Mouse (Mus musculus) neural tube, embryonic 11.5 days (tissue): ENCODE results near the gene Gm49383. TPM values are rescaled to one million over a fixed set of nuclear protein-coding genes. Genes with fewer than 3 reads are reported as not detected.
A peak's percentile ranks its signal among the peaks of the same experiment; 100 is the strongest.
"Not testable (repeated sequence)": the region's sequence is repeated elsewhere in the genome, so short reads cannot be mapped to it uniquely, and the experiment has no call there.

ENCODE experiments used
- ATAC-seq: fragments of 200-750 bp; cut with Nextera tagmentation; 2 replicates; pipeline ENCODE4 v1.8.0; 2017; ENCODE audit warnings: moderate number of reproducible peaks, mild to moderate bottlenecking, moderate TSS enrichment, moderate library complexity; ENCODE audit not compliant: insufficient read depth, low FRiP score, low TSS enrichment
- DNase-seq: peaks from one replicate; pipeline ENCODE4 v3.0.0-alpha.2; 2015; ENCODE audit warnings: low spot score
- H3K27ac ChIP-seq: fragments of 300-500 bp; sonication (generic); 2 replicates; pipeline ENCODE4 v1.5.1; 2014; ENCODE audit warnings: low read depth, mild to moderate bottlenecking, low read length
- H3K27me3 ChIP-seq: fragments of 300-500 bp; sonication (generic); 2 replicates; pipeline ENCODE4 v1.6.1; 2014; ENCODE audit warnings: mild to moderate bottlenecking, low read length, mixed read lengths; ENCODE audit not compliant: control insufficient read depth, insufficient read depth
- H3K36me3 ChIP-seq: fragments of 300-500 bp; sonication (generic); 2 replicates; pipeline ENCODE4 v1.6.1; 2014; ENCODE audit warnings: mild to moderate bottlenecking, low read length, moderate library complexity, mixed read lengths; ENCODE audit not compliant: control insufficient read depth, insufficient read depth
- H3K4me1 ChIP-seq: fragments of 300-500 bp; sonication (generic); 2 replicates; pipeline ENCODE4 v1.6.1; 2014; ENCODE audit warnings: low read length, mixed read lengths; ENCODE audit not compliant: control insufficient read depth, insufficient read depth
- H3K4me2 ChIP-seq: fragments of 300-500 bp; sonication (generic); 2 replicates; pipeline ENCODE4 v1.6.1; 2014; ENCODE audit warnings: low read depth, mild to moderate bottlenecking, moderate library complexity
- H3K4me3 ChIP-seq: fragments of 300-500 bp; sonication (generic); 2 replicates; pipeline ENCODE4 v1.5.1; 2014; ENCODE audit warnings: low read depth, low read length
- H3K9ac ChIP-seq: fragments of 300-500 bp; sonication (generic); 2 replicates; pipeline ENCODE4 v1.6.1; 2014; ENCODE audit warnings: mild to moderate bottlenecking, low read length
- H3K9me3 ChIP-seq: fragments of 300-500 bp; sonication (generic); 2 replicates; pipeline ENCODE4 v1.6.1; 2016; ENCODE audit warnings: low read length; ENCODE audit not compliant: control insufficient read depth
- WGBS: fragments of 180-500 bp; shearing (Covaris S2); extraction: QIAGEN DNeasy Blood & Tissue Kit; methylation state at CpG from one replicate; pipeline ENCODE4 v1.1.7; 2014; 5-methylcytosine and 5-hydroxymethylcytosine counted together
- polyA plus RNA-seq: library from polyadenylated mRNA; unstranded; fragments of >200 nt; fragmentation: Nextera tagmentation; extraction: Ambion mirVana; gene quantifications from 2 replicates; pipeline ENCODE4 v1.2.1, GENCODE M21; 2014

Gm49383 gene
- polyA plus RNA-seq, 1 experiment from 2014 or later = 36.3 TPM

DNA sequence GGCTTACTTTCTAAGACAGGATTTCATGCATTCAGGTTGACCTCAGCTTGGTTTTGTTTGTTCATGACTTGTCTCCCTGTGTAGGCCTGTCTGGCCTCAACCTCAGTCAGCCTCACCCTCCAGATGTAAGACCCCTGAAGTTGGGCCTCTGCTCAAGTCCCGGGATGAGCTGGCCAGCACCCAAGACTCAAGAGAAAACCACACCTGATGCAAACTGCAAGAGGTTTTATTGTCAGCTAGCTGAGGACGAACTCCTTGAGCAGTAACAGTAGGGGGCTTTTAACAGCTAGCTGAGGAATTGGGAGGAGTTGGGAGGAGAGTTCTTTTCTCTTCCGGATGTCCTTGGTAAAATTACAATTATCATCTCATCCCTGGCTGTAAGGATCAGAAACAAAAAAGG is 19.4 kb downstream of the Gm49383 start:
- Histone ChIP-seq H3K9ac (no peak overlapping the region), H3K4me2 (no peak overlapping the region), H3K36me3 (peaks cover 2% of the 10 kb centered on the region), H3K27me3 (no peaks in the 10 kb centered on the region), H3K4me3 (no peak overlapping the region), H3K4me1 (no peaks in the 10 kb centered on the region), H3K27ac (no peak overlapping the region), H3K9me3 (no peaks in the 10 kb centered on the region)
- 83% methylated on average over 3 of the region's 3 CpGs for WGBS
- DNase-seq (no peak), ATAC-seq (no peak)

GRCm38 (mm10) chr12:69175975-69176374 is 20.9 kb downstream of the Gm49383 start:
- 90% methylated on average over 3 of the region's 3 CpGs for WGBS

DNA sequence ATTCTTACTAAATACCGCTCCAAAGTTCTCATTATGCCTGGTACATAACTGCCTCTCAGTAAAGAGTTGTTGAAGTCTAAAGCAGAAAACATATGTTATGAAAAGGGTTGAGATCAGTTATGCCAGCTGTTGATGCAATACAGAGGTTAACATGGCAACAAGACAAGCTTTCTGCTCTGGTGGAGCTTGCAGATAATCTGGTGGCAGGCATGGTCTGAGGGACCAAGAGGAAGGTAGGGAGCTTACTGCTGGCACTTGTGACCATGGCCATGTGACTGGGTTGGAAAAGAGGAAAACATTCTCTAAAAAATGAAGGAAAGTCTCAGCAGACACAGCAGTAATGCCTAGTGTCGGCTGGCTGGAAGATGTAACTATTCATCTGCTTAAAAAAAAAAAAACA is 25.6 kb downstream of the Gm49383 start:
- 94% methylated on average over 2 of the region's 2 CpGs for WGBS
- ATAC-seq = no peak
- H3K27me3 ChIP-seq = no peaks in the 10 kb centered on the region
- H3K4me1 ChIP-seq = no peaks in the 10 kb centered on the region
- no peak overlapping the region for H3K4me3 ChIP-seq
- H3K9me3 ChIP-seq = no peaks in the 10 kb centered on the region
- H3K36me3 ChIP-seq = no peaks in the 10 kb centered on the region; the same call in 1 of the 2 replicates
- H3K4me2 ChIP-seq = no peak overlapping the region
- H3K27ac ChIP-seq = no peak overlapping the region
- H3K9ac ChIP-seq = no peak overlapping the region
- no peak for DNase-seq

More at GRCm38 (mm10) chr12:69175975-69176374, 20.9 kb downstream of the Gm49383 start:
- H3K27me3 ChIP-seq = no peaks in the 10 kb centered on the region
- H3K27ac ChIP-seq = no peak overlapping the region
- DNase-seq = no peak
- peaks cover 2% of the 10 kb centered on the region for H3K36me3 ChIP-seq
- no peaks in the 10 kb centered on the region for H3K9me3 ChIP-seq
- no peak overlapping the region for H3K4me2 ChIP-seq
- no peak for ATAC-seq
- H3K4me3 ChIP-seq = no peak overlapping the region
- no peak overlapping the region for H3K9ac ChIP-seq
- no peaks in the 10 kb centered on the region for H3K4me1 ChIP-seq

- under 1% methylated on average over 40 of the region's 40 CpGs for WGBS
- H3K27ac ChIP-seq = no peak within 1 kb of the TSS
Measured at GRCm38 (mm10) chr12:69168461-69169106, 28.3 kb downstream of the Gm49383 start, which contains the start of gene Lrr1. Gene Lrr1, plus strand, starts transcription at chr12:69168814.

DNA sequence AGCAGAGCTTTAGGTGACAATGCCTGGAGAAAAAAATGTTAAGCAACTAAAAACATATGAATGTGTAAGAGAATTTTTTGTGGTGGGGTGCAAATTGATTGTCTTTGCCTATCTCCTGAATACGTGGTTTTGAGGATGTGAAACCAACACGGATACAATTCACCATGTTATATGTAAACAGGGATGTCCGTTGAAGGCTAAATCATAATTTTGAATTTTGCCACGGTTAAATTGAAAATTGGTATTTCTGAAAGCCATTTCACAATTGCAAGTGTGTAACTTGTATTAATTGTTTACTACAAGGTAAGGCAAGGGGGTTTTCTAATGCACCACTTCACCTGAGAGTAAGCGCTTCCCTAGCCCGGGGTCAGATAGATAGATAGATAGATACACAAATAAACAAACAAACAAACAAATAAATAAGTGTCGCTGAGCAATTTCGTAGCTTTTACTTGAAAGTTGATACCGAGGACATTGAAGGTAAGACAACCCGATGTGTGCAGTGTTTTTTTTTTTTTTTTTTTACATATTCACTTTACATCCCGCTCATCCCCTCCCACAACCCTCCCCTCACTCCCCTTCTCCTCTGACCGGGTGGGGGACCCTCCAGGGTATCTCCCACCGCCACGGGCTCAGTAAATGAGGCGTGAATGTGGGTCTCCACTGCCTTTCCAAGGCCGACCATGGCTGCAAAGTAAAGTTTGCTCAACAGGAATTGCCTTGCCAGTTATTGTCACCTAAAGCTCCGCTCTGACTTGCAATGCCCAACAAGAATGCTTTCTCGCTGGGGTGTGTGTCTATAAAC is 29.0 kb downstream of the Gm49383 start:
- Histone ChIP-seq H3K4me2 (peak overlapping the region; percentile 71), H3K27ac (no peak overlapping the region), H3K4me1 (no peaks in the 10 kb centered on the region), H3K27me3 (no peaks in the 10 kb centered on the region), H3K9me3 (no peaks in the 10 kb centered on the region), H3K9ac (peak overlapping the region; percentile 66), H3K4me3 (peak overlapping the region; percentile 73), H3K36me3 (no peaks in the 10 kb centered on the region)
- ATAC-seq (peak; percentile 55), DNase-seq (no peak)
- 9% methylated on average over 18 of the region's 18 CpGs for WGBS

More at GRCm38 (mm10) chr12:69168461-69169106, 28.3 kb downstream of the Gm49383 start, which contains the start of gene Lrr1:
- H3K27me3 ChIP-seq = no peaks in the 10 kb centered on the region
- peak within 1 kb of the TSS; percentile 66 for H3K9ac ChIP-seq
- peak; percentile 92 for ATAC-seq
- H3K9me3 ChIP-seq = no peaks in the 10 kb centered on the region
- H3K36me3 ChIP-seq = no peaks in the 10 kb centered on the region
- DNase-seq = peak; percentile 89
- peak within 1 kb of the TSS; percentile 71 for H3K4me2 ChIP-seq
- H3K4me1 ChIP-seq = no peaks in the 10 kb centered on the region
- peak within 1 kb of the TSS; percentile 73 for H3K4me3 ChIP-seq

GRCm38 (mm10) chr12:69166861-69167581 is 29.9 kb downstream of the Gm49383 start:
- H3K27me3 ChIP-seq, H3K27ac ChIP-seq, DNase-seq, H3K36me3 ChIP-seq, H3K4me2 ChIP-seq, H3K9me3 ChIP-seq, H3K4me3 ChIP-seq, H3K4me1 ChIP-seq, ATAC-seq, H3K9ac ChIP-seq: not testable (repeated sequence)
- WGBS = 67% methylated on average over 8 of the region's 8 CpGs

- Histone ChIP-seq H3K4me3 (no peak overlapping the region), H3K4me1 (no peaks in the 10 kb centered on the region), H3K4me2 (no peak overlapping the region), H3K9ac (no peak overlapping the region), H3K9me3 (no peaks in the 10 kb centered on the region), H3K27me3 (no peaks in the 10 kb centered on the region), H3K36me3 (no peaks in the 10 kb centered on the region), H3K27ac (no peak overlapping the region)
- ATAC-seq (no peak), DNase-seq (no peak)
- WGBS = 60% methylated on average over 3 of the region's 3 CpGs
Measured at GRCm38 (mm10) chr12:69164904-69165303, 32.0 kb downstream of the Gm49383 start.

DNA sequence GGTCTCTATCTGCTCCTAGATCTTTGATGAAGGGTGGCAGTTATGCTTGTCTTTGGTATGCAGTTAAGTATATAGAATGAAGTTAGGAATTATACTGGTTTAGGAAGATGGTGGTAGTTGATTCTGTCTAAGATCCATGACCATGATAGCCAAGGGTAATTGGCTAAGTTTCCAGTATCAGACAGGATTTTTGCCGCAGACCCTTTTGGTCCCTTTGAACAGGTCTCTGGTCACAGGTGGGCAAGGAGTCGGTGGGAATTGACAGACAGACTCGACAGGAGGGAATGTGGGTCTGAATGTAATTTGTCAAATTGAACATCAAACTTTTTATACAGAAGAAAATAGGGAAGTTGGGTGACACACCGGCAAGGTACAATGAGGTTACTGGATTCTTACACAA is 33.3 kb downstream of the Gm49383 start:
- H3K9me3 ChIP-seq, H3K4me2 ChIP-seq, H3K27ac ChIP-seq, H3K4me1 ChIP-seq, DNase-seq, H3K36me3 ChIP-seq, H3K4me3 ChIP-seq, ATAC-seq, H3K27me3 ChIP-seq, H3K9ac ChIP-seq: not testable (repeated sequence)
- WGBS = 87% methylated on average over 4 of the region's 4 CpGs
